8 mouse cellular contexts compared by ENCODE assay signal in genomic region chr11:3539826-3540196, GRCm38 (mm10). TPM values are rescaled to one million over a fixed set of nuclear protein-coding genes. Genes with fewer than 3 reads are reported as not detected.
A peak's percentile ranks its signal among the peaks of the same experiment; 100 is the strongest.
DNase-seq lines count a peak whose midpoint lies in the region; ATAC-seq and TF ChIP-seq lines count a peak whose summit lies in the region.

No protein-coding gene starts in this region.

- DNase-seq in lung, embryonic 14.5 days: no peak
- no peak for DNase-seq in lung, postnatal 10 days
- DNase-seq in urinary bladder, postnatal 4 days (ENCODE audit: low spot score in 2 of 2): no peak
- DNase-seq in adrenal gland, postnatal 4 days (ENCODE audit: low spot score in 2 of 2): no peak

- no peak overlapping the region for H3K27ac ChIP-seq in lung, embryonic 14.5 days (ENCODE audit: low read depth)
- H3K27ac ChIP-seq in embryonic fibroblast, embryonic 13.5 days (ENCODE audit: insufficient read depth, low read length): no peak overlapping the region
- H3K27ac ChIP-seq in limb, embryonic 12.5 days: no peak overlapping the region
- peak overlapping the region; percentile 78 for H3K27ac ChIP-seq in small intestine, adult 2 months (ENCODE audit: insufficient read depth, low read depth, low read length)

- peaks cover 24% of the 10 kb centered on the region for H3K4me1 ChIP-seq in lung, embryonic 14.5 days (ENCODE audit: insufficient read depth)
- H3K4me1 ChIP-seq in embryonic fibroblast, embryonic 13.5 days (ENCODE audit: control insufficient read depth, insufficient read depth, low read length): peaks cover 5% of the 10 kb centered on the region
- peaks cover 37% of the 10 kb centered on the region for H3K4me1 ChIP-seq in limb, embryonic 12.5 days (replicated peaks)
- peaks cover 20% of the 10 kb centered on the region for H3K4me1 ChIP-seq in small intestine, adult 2 months (ENCODE audit: control insufficient read depth, insufficient read depth, insufficient read length, low read length)

- 70% methylated on average over 4 of the region's 4 CpGs for WGBS in lung, embryonic 14.5 days
- WGBS in limb, embryonic 12.5 days: 80% methylated on average over 4 of the region's 4 CpGs
- WGBS in small intestine, adult 2 months: 36% methylated on average over 4 of the region's 4 CpGs

- peaks cover 15% of the 10 kb centered on the region for H3K36me3 ChIP-seq in lung, embryonic 14.5 days (ENCODE audit: insufficient read depth)
- H3K36me3 ChIP-seq in limb, embryonic 12.5 days: peaks cover 3% of the 10 kb centered on the region; the same call in 1 of the 2 replicates
- H3K36me3 ChIP-seq in small intestine, adult 2 months (ENCODE audit: control insufficient read depth, insufficient read depth, low read length): no peaks in the 10 kb centered on the region

- no peak overlapping the region for H3K9ac ChIP-seq in lung, embryonic 14.5 days
- no peak overlapping the region for H3K9ac ChIP-seq in limb, embryonic 12.5 days (replicated peaks)

- TF ChIP-seq POLR2A in embryonic fibroblast, embryonic 13.5 days (IDR thresholded peaks at IDR 0.05; ENCODE audit: low read depth, low read length): no peak
- TF ChIP-seq POLR2A in small intestine, adult 2 months (IDR thresholded peaks at IDR 0.05; ENCODE audit: low read depth, low read length): no peak

- TF ChIP-seq CTCF in lung, embryonic 14.5 days (IDR thresholded peaks at IDR 0.05; ENCODE audit: low read depth): peak; percentile 24; the same call in 1 of the 2 replicates
- no peak for TF ChIP-seq CTCF in embryonic fibroblast, embryonic 13.5 days (IDR thresholded peaks at IDR 0.05; ENCODE audit: borderline replicate concordance, insufficient read depth, low read length)
- TF ChIP-seq CTCF in small intestine, adult 2 months (IDR thresholded peaks at IDR 0.05; ENCODE audit: extremely low read depth, insufficient read length, insufficient replicate concordance, low read depth, low read length): peak; percentile 42; the same call in 1 of the 2 replicates

- H3K4me3 ChIP-seq in lung, embryonic 14.5 days (ENCODE audit: low read depth, low read length): peak overlapping the region; percentile 64
- peak overlapping the region; percentile 56 for H3K4me3 ChIP-seq in embryonic fibroblast, embryonic 13.5 days (ENCODE audit: insufficient read depth, low read length)
- H3K4me3 ChIP-seq in limb, embryonic 12.5 days (replicated peaks): peak overlapping the region; percentile 62
- peak overlapping the region; percentile 72 for H3K4me3 ChIP-seq in small intestine, adult 2 months (ENCODE audit: low read depth, low read length)

- no peaks in the 10 kb centered on the region for H3K27me3 ChIP-seq in lung, embryonic 14.5 days (ENCODE audit: insufficient read depth, low read length)
- H3K27me3 ChIP-seq in limb, embryonic 12.5 days: no peaks in the 10 kb centered on the region
- H3K27me3 ChIP-seq in small intestine, adult 2 months (ENCODE audit: control insufficient read depth, insufficient read depth, low read length): no peaks in the 10 kb centered on the region

- H3K4me2 ChIP-seq in lung, embryonic 14.5 days: peak overlapping the region; percentile 82
- H3K4me2 ChIP-seq in limb, embryonic 12.5 days: peak overlapping the region; percentile 71

- no peak for ATAC-seq in lung, embryonic 14.5 days (ENCODE audit: insufficient read depth)
- ATAC-seq in limb, embryonic 12.5 days (ENCODE audit: insufficient number of reproducible peaks, insufficient read depth, low FRiP score, low TSS enrichment, low read depth): no peak
- no peak for ATAC-seq in frontal cortex, adult (ENCODE audit: low TSS enrichment)

- peaks cover 4% of the 10 kb centered on the region; the same call in 1 of the 2 replicates for H3K9me3 ChIP-seq in lung, embryonic 14.5 days (ENCODE audit: low read depth, low read length)
- H3K9me3 ChIP-seq in limb, embryonic 12.5 days: peaks cover 6% of the 10 kb centered on the region; the same call in 1 of the 2 replicates

RNA-seq across cellular contexts. Expression of gene Smtn, which starts 0.6 kb away (rescaled TPM):
- 103 and 108 TPM in 2 replicates for polyA plus RNA-seq in lung, embryonic 14.5 days (2014; fragmentation: Nextera tagmentation; extraction: Ambion mirVana)
- 78.7 and 79.0 TPM in 2 replicates for polyA plus RNA-seq in embryonic fibroblast, embryonic 13.5 days (2011; ENCODE audit: insufficient read length, low read depth, missing spikeins)
- polyA plus RNA-seq in limb, embryonic 12.5 days (2016; fragmentation: Nextera tagmentation; extraction: Ambion mirVana): 46.4 and 46.8 TPM in 2 replicates
- 46.4 and 54.0 TPM in 2 replicates for polyA plus RNA-seq in small intestine, adult 2 months (2012; rRNA removed)
- 10 to 100 TPM; 72.9 to 75.1 TPM for total RNA-seq in adrenal gland, postnatal 4 days (2021)

RNA-seq across cellular contexts. Expression of gene Selenom, which starts 25.3 kb away (rescaled TPM):
- 100 and 110 TPM in 2 replicates for polyA plus RNA-seq in lung, embryonic 14.5 days (2014; fragmentation: Nextera tagmentation; extraction: Ambion mirVana)
- 148 and 152 TPM in 2 replicates for polyA plus RNA-seq in embryonic fibroblast, embryonic 13.5 days (2011; ENCODE audit: insufficient read length, low read depth, missing spikeins)
- polyA plus RNA-seq in limb, embryonic 12.5 days (2016; fragmentation: Nextera tagmentation; extraction: Ambion mirVana): 79.4 and 80.2 TPM in 2 replicates
- polyA plus RNA-seq in small intestine, adult 2 months (2012; rRNA removed): 107 and 174 TPM in 2 replicates
- 10 to 100 TPM; 50.1 to 58.0 TPM for total RNA-seq in adrenal gland, postnatal 4 days (2021)

RNA-seq across cellular contexts. Expression of gene Inpp5j, which starts 35.2 kb away (rescaled TPM):
- 1.2 and 1.5 TPM in 2 replicates for polyA plus RNA-seq in lung, embryonic 14.5 days (2014; fragmentation: Nextera tagmentation; extraction: Ambion mirVana)
- not detected in 2 replicates for polyA plus RNA-seq in embryonic fibroblast, embryonic 13.5 days (2011; ENCODE audit: insufficient read length, low read depth, missing spikeins)
- 0.10 TPM in 1 of 2 replicates, not detected in the other for polyA plus RNA-seq in limb, embryonic 12.5 days (2016; fragmentation: Nextera tagmentation; extraction: Ambion mirVana)
- 12.9 and 22.5 TPM in 2 replicates for polyA plus RNA-seq in small intestine, adult 2 months (2012; rRNA removed)
- 1 to 10 TPM; 1.8 to 2.2 TPM for total RNA-seq in adrenal gland, postnatal 4 days (2021)

RNA-seq across cellular contexts. Expression of gene Pla2g3, which starts 51.7 kb away (rescaled TPM):
- 0.46 and 0.47 TPM in 2 replicates for polyA plus RNA-seq in lung, embryonic 14.5 days (2014; fragmentation: Nextera tagmentation; extraction: Ambion mirVana)
- 0.25 TPM in 1 of 2 replicates, not detected in the other for polyA plus RNA-seq in embryonic fibroblast, embryonic 13.5 days (2011; ENCODE audit: insufficient read length, low read depth, missing spikeins)
- polyA plus RNA-seq in limb, embryonic 12.5 days (2016; fragmentation: Nextera tagmentation; extraction: Ambion mirVana): 0.45 and 0.53 TPM in 2 replicates
- polyA plus RNA-seq in small intestine, adult 2 months (2012; rRNA removed): 0.18 and 0.48 TPM in 2 replicates
- under 1 TPM; 0.20 to 0.22 TPM for total RNA-seq in adrenal gland, postnatal 4 days (2021)
